Mouse (Mus musculus) gastrocnemius, postnatal 4 days (tissue): ENCODE results near the gene Abcc8. TPM values are rescaled to one million over a fixed set of nuclear protein-coding genes. Genes with fewer than 3 reads are reported as not detected.

Experiments used
- DNase-seq, 2 experiments: peaks; one replicate each; pipeline ENCODE4 v3.0.0; 2021 to 2022; ENCODE audit warnings: low spot score in 2 of 2, mixed read lengths in 2 of 2
- total RNA-seq, 2 experiments: library from RNA; stranded (reverse); gene quantifications; 2 replicates each; pipeline ENCODE4 v1.2.3; 2021

Abcc8 gene
- total RNA-seq, 2 experiments from 2014 or later = 4.6 to 6.3 TPM

GRCm38 (mm10) chr7:46111212-46111817 is 68.5 kb downstream of the Abcc8 start:
- no peak for DNase-seq

GRCm38 (mm10) chr7:46110079-46110478 is 69.8 kb downstream of the Abcc8 start:
- no peak for DNase-seq

GRCm38 (mm10) chr7:46105484-46105883 is 74.3 kb downstream of the Abcc8 start:
- DNase-seq = no peak

- no peak for DNase-seq
Measured at GRCm38 (mm10) chr7:46104256-46104915, 75.4 kb downstream of the Abcc8 start.

GRCm38 (mm10) chr7:46103771-46104170 is 76.1 kb downstream of the Abcc8 start:
- DNase-seq = no peak

GRCm38 (mm10) chr7:46103075-46103591 is 76.7 kb downstream of the Abcc8 start:
- no peak for DNase-seq

- DNase-seq = peak; percentile 49 to 76
Measured at GRCm38 (mm10) chr7:46100563-46100962, 79.3 kb downstream of the Abcc8 start, which contains the start of gene Kcnj11. TSS of gene Kcnj11 (minus strand) at chr7:46100764.

- DNase-seq = no peak
Measured at GRCm38 (mm10) chr7:46099682-46100081, 80.2 kb downstream of the Abcc8 start.

GRCm38 (mm10) chr7:46098919-46099286 is 80.9 kb downstream of the Abcc8 start:
- DNase-seq = no peak

GRCm38 (mm10) chr7:46098221-46098918 is 81.5 kb downstream of the Abcc8 start:
- DNase-seq = no peak

- DNase-seq = no peak
Measured at GRCm38 (mm10) chr7:46097319-46097783, 82.5 kb downstream of the Abcc8 start.

- peak; percentile 58 to 62 for DNase-seq
Measured at GRCm38 (mm10) chr7:46096136-46096535, 83.7 kb downstream of the Abcc8 start.

GRCm38 (mm10) chr7:46092803-46093202 is 87.0 kb downstream of the Abcc8 start:
- no peak for DNase-seq

- DNase-seq = no peak
Measured at GRCm38 (mm10) chr7:46088241-46088640, 91.6 kb downstream of the Abcc8 start.

GRCm38 (mm10) chr7:46086378-46086777 is 93.5 kb downstream of the Abcc8 start:
- DNase-seq = no peak

GRCm38 (mm10) chr7:46084839-46085513 is 94.9 kb downstream of the Abcc8 start:
- DNase-seq = no peak

- no peak for DNase-seq
Measured at GRCm38 (mm10) chr7:46084024-46084423, 95.8 kb downstream of the Abcc8 start.

- DNase-seq = no peak
Measured at GRCm38 (mm10) chr7:46077675-46078074, 102.2 kb downstream of the Abcc8 start.

- DNase-seq = no peak
Measured at GRCm38 (mm10) chr7:46076844-46077243, 103.0 kb downstream of the Abcc8 start.

- DNase-seq = no peak
Measured at GRCm38 (mm10) chr7:46068831-46069230, 111.0 kb downstream of the Abcc8 start.

- DNase-seq = no peak
Measured at GRCm38 (mm10) chr7:46063296-46063695, 116.5 kb downstream of the Abcc8 start.
